Mouse (Mus musculus) limb, embryonic 11.5 days (tissue): ENCODE data around the gene Atg13. TPM values are rescaled to one million over a fixed set of nuclear protein-coding genes. Genes with fewer than 3 reads are reported as not detected.

Source experiments
- ATAC-seq: fragments of 200-750 bp; cut with Nextera tagmentation; 2 replicates; pipeline ENCODE4 v1.8.0; 2017; ENCODE audit warnings: low read depth; ENCODE audit not compliant: insufficient number of reproducible peaks, low FRiP score, low TSS enrichment
- DNase-seq: peaks from one replicate; pipeline ENCODE4 v3.0.0-alpha.2; 2015; ENCODE audit warnings: low spot score
- H3K27ac ChIP-seq: fragments of 300-500 bp; sonication (generic); replicated peaks from 2 replicates; pipeline ENCODE4 v1.5.1; 2014; ENCODE audit warnings: low read depth, mild to moderate bottlenecking, low read length
- H3K27me3 ChIP-seq: fragments of 300-500 bp; sonication (generic); 2 replicates; pipeline ENCODE4 v1.6.1; 2014; ENCODE audit warnings: mild to moderate bottlenecking, low read length, mixed read lengths; ENCODE audit not compliant: control insufficient read depth, insufficient read depth
- H3K36me3 ChIP-seq: fragments of 300-500 bp; sonication (generic); 2 replicates; pipeline ENCODE4 v1.6.1; 2014; ENCODE audit warnings: mild to moderate bottlenecking, low read length, moderate library complexity, mixed read lengths; ENCODE audit not compliant: control insufficient read depth, insufficient read depth
- H3K4me1 ChIP-seq: fragments of 300-500 bp; sonication (generic); 2 replicates; pipeline ENCODE4 v1.6.1; 2014; ENCODE audit warnings: low read length, mixed read lengths; ENCODE audit not compliant: control insufficient read depth, insufficient read depth
- H3K4me2 ChIP-seq: fragments of 300-500 bp; sonication (generic); 2 replicates; pipeline ENCODE4 v1.6.1; 2014; ENCODE audit warnings: low read depth, mild to moderate bottlenecking, moderate library complexity; ENCODE audit not compliant: severe bottlenecking
- H3K4me3 ChIP-seq: fragments of 300-500 bp; sonication (generic); 2 replicates; pipeline ENCODE4 v1.5.1; 2014; ENCODE audit warnings: low read depth, low read length
- H3K9ac ChIP-seq: fragments of 300-500 bp; sonication (generic); 2 replicates; pipeline ENCODE4 v1.6.1; 2014; ENCODE audit warnings: mild to moderate bottlenecking, low read length
- H3K9me3 ChIP-seq: fragments of 300-500 bp; sonication (generic); 2 replicates; pipeline ENCODE4 v1.6.1; 2016; ENCODE audit warnings: low read length; ENCODE audit not compliant: control insufficient read depth
- WGBS: fragments of 180-500 bp; shearing (Covaris S2); extraction: QIAGEN DNeasy Blood & Tissue Kit; methylation state at CpG from one replicate; pipeline ENCODE4 v1.1.7; 2014; 5-methylcytosine and 5-hydroxymethylcytosine counted together
- polyA plus RNA-seq: library from polyadenylated mRNA; unstranded; fragments of >200 nt; fragmentation: Nextera tagmentation; extraction: Ambion mirVana; gene quantifications from 2 replicates; pipeline ENCODE4 v1.2.1, GENCODE M21; 2014

Gene Atg13
- polyA plus RNA-seq, 1 experiment from 2014 or later = 31.1 TPM

- H3K27ac ChIP-seq = no peak overlapping the region
- H3K36me3 ChIP-seq = peaks cover 15% of the 10 kb centered on the region
- H3K4me3 ChIP-seq = no peak overlapping the region
- H3K27me3 ChIP-seq = no peaks in the 10 kb centered on the region
- 85% methylated on average over 2 of the region's 2 CpGs for WGBS
- no peak overlapping the region for H3K9ac ChIP-seq
- ATAC-seq (no peak), DNase-seq (no peak)
- no peaks in the 10 kb centered on the region for H3K4me1 ChIP-seq
- H3K9me3 ChIP-seq = no peaks in the 10 kb centered on the region
- H3K4me2 ChIP-seq = no peak overlapping the region
Measured at GRCm38 (mm10) chr2:91676420-91676819, 34.0 kb downstream of the Atg13 start.

GRCm38 (mm10) chr2:91674895-91675294 is 35.5 kb downstream of the Atg13 start:
- H3K36me3 ChIP-seq = peaks cover 22% of the 10 kb centered on the region
- H3K4me1 ChIP-seq = no peaks in the 10 kb centered on the region
- no peaks in the 10 kb centered on the region for H3K27me3 ChIP-seq
- WGBS = 94% methylated on average over 5 of the region's 5 CpGs
- ATAC-seq (no peak), DNase-seq (no peak)
- H3K4me3 ChIP-seq = no peak overlapping the region
- H3K9me3 ChIP-seq = no peaks in the 10 kb centered on the region
- H3K9ac ChIP-seq = no peak overlapping the region
- no peak overlapping the region for H3K27ac ChIP-seq
- H3K4me2 ChIP-seq = no peak overlapping the region

GRCm38 (mm10) chr2:91673587-91673986 is 36.8 kb downstream of the Atg13 start:
- Histone ChIP-seq H3K36me3 (peaks cover 25% of the 10 kb centered on the region), H3K27ac (no peak overlapping the region), H3K9ac (no peak overlapping the region), H3K9me3 (no peaks in the 10 kb centered on the region), H3K4me1 (no peaks in the 10 kb centered on the region), H3K4me3 (no peak overlapping the region), H3K27me3 (no peaks in the 10 kb centered on the region), H3K4me2 (no peak overlapping the region)
- DNase-seq (no peak), ATAC-seq (no peak)
- 95% methylated on average over 2 of the region's 2 CpGs for WGBS

- Histone ChIP-seq H3K36me3 (peaks cover 27% of the 10 kb centered on the region), H3K4me2 (no peak overlapping the region), H3K27me3 (no peaks in the 10 kb centered on the region), H3K9ac (no peak overlapping the region), H3K9me3 (no peaks in the 10 kb centered on the region), H3K4me1 (no peaks in the 10 kb centered on the region), H3K27ac (no peak overlapping the region), H3K4me3 (no peak overlapping the region)
- DNase-seq = no peak
- ATAC-seq = no peak
- 88% methylated on average over 6 of the region's 6 CpGs for WGBS
Measured at GRCm38 (mm10) chr2:91670038-91670437, 40.3 kb downstream of the Atg13 start.

GRCm38 (mm10) chr2:91669326-91669725 is 41.0 kb downstream of the Atg13 start:
- Histone ChIP-seq H3K4me3 (no peak overlapping the region), H3K9me3 (no peaks in the 10 kb centered on the region), H3K4me2 (no peak overlapping the region), H3K27me3 (no peaks in the 10 kb centered on the region), H3K9ac (no peak overlapping the region), H3K36me3 (peaks cover 27% of the 10 kb centered on the region), H3K27ac (no peak overlapping the region), H3K4me1 (no peaks in the 10 kb centered on the region)
- DNase-seq = no peak
- ATAC-seq = no peak
- WGBS = 92% methylated on average over 8 of the region's 8 CpGs

- 85% methylated on average over 2 of the region's 2 CpGs for WGBS
- ATAC-seq (no peak), DNase-seq (no peak)
- Histone ChIP-seq H3K27ac (no peak overlapping the region), H3K27me3 (no peaks in the 10 kb centered on the region), H3K4me2 (no peak overlapping the region), H3K4me3 (no peak overlapping the region), H3K9ac (no peak overlapping the region), H3K4me1 (no peaks in the 10 kb centered on the region), H3K9me3 (no peaks in the 10 kb centered on the region), H3K36me3 (peaks cover 31% of the 10 kb centered on the region)
Measured at GRCm38 (mm10) chr2:91667747-91668146, 42.6 kb downstream of the Atg13 start.

GRCm38 (mm10) chr2:91666386-91666910 is 43.9 kb downstream of the Atg13 start:
- peaks cover 31% of the 10 kb centered on the region for H3K36me3 ChIP-seq
- H3K4me2 ChIP-seq = no peak overlapping the region
- ATAC-seq (no peak), DNase-seq (no peak)
- H3K9me3 ChIP-seq = no peaks in the 10 kb centered on the region
- H3K9ac ChIP-seq = no peak overlapping the region
- WGBS = 95% methylated on average over 6 of the region's 6 CpGs
- H3K4me1 ChIP-seq = no peaks in the 10 kb centered on the region
- H3K4me3 ChIP-seq = no peak overlapping the region
- H3K27ac ChIP-seq = no peak overlapping the region
- no peaks in the 10 kb centered on the region for H3K27me3 ChIP-seq

GRCm38 (mm10) chr2:91664780-91665179 is 45.6 kb downstream of the Atg13 start:
- no peaks in the 10 kb centered on the region for H3K27me3 ChIP-seq
- no peak for DNase-seq
- ATAC-seq = no peak
- no peak overlapping the region for H3K4me3 ChIP-seq
- peaks cover 24% of the 10 kb centered on the region for H3K36me3 ChIP-seq
- H3K27ac ChIP-seq = no peak overlapping the region
- no peak overlapping the region for H3K9ac ChIP-seq
- no peaks in the 10 kb centered on the region for H3K4me1 ChIP-seq
- no peaks in the 10 kb centered on the region for H3K9me3 ChIP-seq
- no peak overlapping the region for H3K4me2 ChIP-seq

- WGBS = 86% methylated on average over 6 of the region's 6 CpGs
- ATAC-seq = no peak
Measured at GRCm38 (mm10) chr2:91660981-91661380, 49.4 kb downstream of the Atg13 start.

More at GRCm38 (mm10) chr2:91660981-91661380, 49.4 kb downstream of the Atg13 start:
- Histone ChIP-seq H3K9ac (no peak overlapping the region), H3K27ac (no peak overlapping the region), H3K9me3 (no peaks in the 10 kb centered on the region), H3K4me1 (no peaks in the 10 kb centered on the region), H3K4me3 (no peak overlapping the region), H3K36me3 (peaks cover 19% of the 10 kb centered on the region), H3K27me3 (no peaks in the 10 kb centered on the region), H3K4me2 (no peak overlapping the region)
- no peak for DNase-seq
